In genomic region chr12:77789871-77790270, GRCm38 (mm10) we compare ENCODE assay signal across 8 mouse cellular contexts.
A peak's percentile ranks its signal among the peaks of the same experiment; 100 is the strongest.
DNase-seq lines count a peak whose midpoint lies in the region; ATAC-seq and TF ChIP-seq lines count a peak whose summit lies in the region.
"Had no signal": no experiment of that assay in that cellular context is flagged by ENCODE, and none has a peak within 500 bp of the region (broad histone marks: within the 10 kb centered on the region; RNA-seq: fewer than 3 reads in every experiment).

No protein-coding gene starts in this region.

- no peak for DNase-seq in lung, postnatal 10 days
- no peak for DNase-seq in hindbrain, embryonic 10.5 days (ENCODE audit: low spot score)
- DNase-seq in limb, embryonic 14.5 days (ENCODE audit: low spot score): no peak
- DNase-seq in cerebellum, adult 9-11 months: no peak
- no peak for DNase-seq in frontal cortex, adult 2 months (ENCODE audit: extremely low spot score in 1 of 2, low spot score in 1 of 2)

- H3K9me3 ChIP-seq in lung, embryonic 16.5 days (ENCODE audit: control insufficient read depth, low read length): no peaks in the 10 kb centered on the region
- no peaks in the 10 kb centered on the region for H3K9me3 ChIP-seq in hindbrain, embryonic 10.5 days
- no peaks in the 10 kb centered on the region for H3K9me3 ChIP-seq in limb, embryonic 14.5 days (ENCODE audit: control insufficient read depth, low read length)
- no peaks in the 10 kb centered on the region for H3K9me3 ChIP-seq in stomach, embryonic 15.5 days

- 0 out of 2 replicates have a peak overlapping the region, but pooled peaks have one; percentile 13 for H3K9ac ChIP-seq in lung, embryonic 16.5 days (ENCODE audit: low read length)
- 0 out of 2 replicates have a peak overlapping the region, but pooled peaks have one; percentile 21 for H3K9ac ChIP-seq in limb, embryonic 14.5 days (ENCODE audit: low read depth, low read length, severe bottlenecking)
- no peak overlapping the region for H3K9ac ChIP-seq in stomach, embryonic 15.5 days

- TF ChIP-seq POLR2A in limb, embryonic 14.5 days (IDR thresholded peaks at IDR 0.05; ENCODE audit: borderline replicate concordance, extremely low read depth, insufficient read depth, insufficient read length): no peak

- H3K27me3 ChIP-seq in lung, embryonic 16.5 days (ENCODE audit: control insufficient read depth, insufficient read depth, low read depth, low read length): no peaks in the 10 kb centered on the region
- peaks cover 16% of the 10 kb centered on the region for H3K27me3 ChIP-seq in hindbrain, embryonic 10.5 days (ENCODE audit: insufficient read depth, poor library complexity, severe bottlenecking)
- no peaks in the 10 kb centered on the region for H3K27me3 ChIP-seq in limb, embryonic 14.5 days (ENCODE audit: control insufficient read depth, insufficient read depth, low read length)
- no peaks in the 10 kb centered on the region for H3K27me3 ChIP-seq in stomach, embryonic 15.5 days (replicated peaks)
- H3K27me3 ChIP-seq: Patski had no signal

- 29% methylated on average over 14 of the region's 14 CpGs for WGBS in lung, embryonic 16.5 days
- 16% methylated on average over 14 of the region's 14 CpGs for WGBS in hindbrain, embryonic 10.5 days
- 20% methylated on average over 14 of the region's 14 CpGs for WGBS in limb, embryonic 14.5 days
- WGBS in stomach, embryonic 15.5 days: 28% methylated on average over 14 of the region's 14 CpGs

- H3K4me1 ChIP-seq in lung, embryonic 16.5 days (replicated peaks; ENCODE audit: control insufficient read depth, insufficient read depth, low read length): peaks cover 5% of the 10 kb centered on the region; the same call in 1 of the 2 replicates
- H3K4me1 ChIP-seq in hindbrain, embryonic 10.5 days (replicated peaks): peaks cover 22% of the 10 kb centered on the region
- H3K4me1 ChIP-seq in limb, embryonic 14.5 days (ENCODE audit: control insufficient read depth, insufficient read depth, low read length): peaks cover 2% of the 10 kb centered on the region; the same call in 1 of the 2 replicates
- H3K4me1 ChIP-seq in stomach, embryonic 15.5 days: no peaks in the 10 kb centered on the region

- H3K27ac ChIP-seq in lung, embryonic 16.5 days (ENCODE audit: low read length): no peak overlapping the region
- H3K27ac ChIP-seq in hindbrain, embryonic 10.5 days: no peak overlapping the region; the same call in 1 of the 2 replicates
- H3K27ac ChIP-seq in limb, embryonic 14.5 days (replicated peaks; ENCODE audit: low read depth, low read length): no peak overlapping the region
- no peak overlapping the region for H3K27ac ChIP-seq in stomach, embryonic 15.5 days

- ATAC-seq in lung, embryonic 16.5 days (ENCODE audit: low read depth): no peak
- no peak for ATAC-seq in limb, embryonic 14.5 days (ENCODE audit: low FRiP score, low read depth)
- ATAC-seq in stomach, embryonic 15.5 days (ENCODE audit: insufficient read depth, low FRiP score, low read depth): no peak
- ATAC-seq: Patski had no signal

- H3K4me3 ChIP-seq in lung, embryonic 16.5 days (ENCODE audit: low read length): no peak overlapping the region; the same call in 1 of the 2 replicates
- peak overlapping the region; percentile 45 for H3K4me3 ChIP-seq in hindbrain, embryonic 10.5 days
- no peak overlapping the region for H3K4me3 ChIP-seq in limb, embryonic 14.5 days (replicated peaks; ENCODE audit: low read length)
- peak overlapping the region; percentile 13; the same call in 1 of the 2 replicates for H3K4me3 ChIP-seq in stomach, embryonic 15.5 days (replicated peaks)

- no peaks in the 10 kb centered on the region for H3K36me3 ChIP-seq in lung, embryonic 16.5 days (ENCODE audit: control insufficient read depth, insufficient read depth, low read length)
- no peaks in the 10 kb centered on the region for H3K36me3 ChIP-seq in hindbrain, embryonic 10.5 days
- H3K36me3 ChIP-seq in limb, embryonic 14.5 days (ENCODE audit: control insufficient read depth, insufficient read depth, low read length): no peaks in the 10 kb centered on the region
- no peaks in the 10 kb centered on the region for H3K36me3 ChIP-seq in stomach, embryonic 15.5 days

- H3K4me2 ChIP-seq in lung, embryonic 16.5 days (ENCODE audit: low read depth, low read length): peak overlapping the region; percentile 41
- peak overlapping the region; percentile 24 for H3K4me2 ChIP-seq in limb, embryonic 14.5 days (replicated peaks; ENCODE audit: low read depth, low read length, severe bottlenecking)
- peak overlapping the region; percentile 45 for H3K4me2 ChIP-seq in stomach, embryonic 15.5 days

Comparison
In these comparisons a context has a peak if more than half of its experiments do, and no peak if none do; other contexts are left out.
1. H3K4me3 ChIP-seq: peak in hindbrain, embryonic 10.5 days (single experiment) and stomach, embryonic 15.5 days (single experiment); none in lung, embryonic 16.5 days (single experiment) and limb, embryonic 14.5 days (single experiment).
2. Peak in every context shown above with its lines, with median percentiles within 50 percentile points of each other: H3K4me2 ChIP-seq.